Mouse (Mus musculus) neural tube, embryonic 11.5 days (tissue): ENCODE results near the gene Tvp23b. TPM values are rescaled to one million over a fixed set of nuclear protein-coding genes. Genes with fewer than 3 reads are reported as not detected.

Experiments used
- ATAC-seq: fragments of 200-750 bp; cut with Nextera tagmentation; 2 replicates; pipeline ENCODE4 v1.8.0; 2017; ENCODE audit warnings: moderate number of reproducible peaks, mild to moderate bottlenecking, moderate TSS enrichment, moderate library complexity; ENCODE audit not compliant: insufficient read depth, low FRiP score, low TSS enrichment
- DNase-seq: peaks from one replicate; pipeline ENCODE4 v3.0.0-alpha.2; 2015; ENCODE audit warnings: low spot score
- H3K27ac ChIP-seq: fragments of 300-500 bp; sonication (generic); 2 replicates; pipeline ENCODE4 v1.5.1; 2014; ENCODE audit warnings: low read depth, mild to moderate bottlenecking, low read length
- H3K27me3 ChIP-seq: fragments of 300-500 bp; sonication (generic); 2 replicates; pipeline ENCODE4 v1.6.1; 2014; ENCODE audit warnings: mild to moderate bottlenecking, low read length, mixed read lengths; ENCODE audit not compliant: control insufficient read depth, insufficient read depth
- H3K36me3 ChIP-seq: fragments of 300-500 bp; sonication (generic); 2 replicates; pipeline ENCODE4 v1.6.1; 2014; ENCODE audit warnings: mild to moderate bottlenecking, low read length, moderate library complexity, mixed read lengths; ENCODE audit not compliant: control insufficient read depth, insufficient read depth
- H3K4me1 ChIP-seq: fragments of 300-500 bp; sonication (generic); 2 replicates; pipeline ENCODE4 v1.6.1; 2014; ENCODE audit warnings: low read length, mixed read lengths; ENCODE audit not compliant: control insufficient read depth, insufficient read depth
- H3K4me2 ChIP-seq: fragments of 300-500 bp; sonication (generic); 2 replicates; pipeline ENCODE4 v1.6.1; 2014; ENCODE audit warnings: low read depth, mild to moderate bottlenecking, moderate library complexity
- H3K4me3 ChIP-seq: fragments of 300-500 bp; sonication (generic); 2 replicates; pipeline ENCODE4 v1.5.1; 2014; ENCODE audit warnings: low read depth, low read length
- H3K9ac ChIP-seq: fragments of 300-500 bp; sonication (generic); 2 replicates; pipeline ENCODE4 v1.6.1; 2014; ENCODE audit warnings: mild to moderate bottlenecking, low read length
- H3K9me3 ChIP-seq: fragments of 300-500 bp; sonication (generic); 2 replicates; pipeline ENCODE4 v1.6.1; 2016; ENCODE audit warnings: low read length; ENCODE audit not compliant: control insufficient read depth
- WGBS: fragments of 180-500 bp; shearing (Covaris S2); extraction: QIAGEN DNeasy Blood & Tissue Kit; methylation state at CpG from one replicate; pipeline ENCODE4 v1.1.7; 2014; 5-methylcytosine and 5-hydroxymethylcytosine counted together
- polyA plus RNA-seq: library from polyadenylated mRNA; unstranded; fragments of >200 nt; fragmentation: Nextera tagmentation; extraction: Ambion mirVana; gene quantifications from 2 replicates; pipeline ENCODE4 v1.2.1, GENCODE M21; 2014

Tvp23b gene
- polyA plus RNA-seq, 1 experiment from 2014 or later: 43.1 TPM

DNA sequence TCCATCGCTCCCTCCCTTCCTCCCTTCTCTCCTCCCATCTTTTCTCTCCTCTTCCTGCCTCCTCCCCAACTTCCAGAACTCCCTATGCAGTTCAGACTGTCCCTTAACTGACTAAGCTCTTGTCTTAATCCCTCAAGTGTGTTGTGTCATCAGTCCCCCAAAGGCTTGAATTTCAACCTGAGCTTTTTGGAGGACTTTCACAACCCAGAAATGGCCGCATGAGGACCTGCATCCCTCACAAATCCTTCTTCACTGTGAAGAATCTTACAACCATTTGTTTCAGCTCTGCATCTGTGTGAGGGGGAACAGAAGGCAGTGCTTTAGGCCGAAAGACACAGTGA lies 87.1 kb downstream of the Tvp23b start:
- no peak overlapping the region for H3K9ac ChIP-seq
- H3K36me3 ChIP-seq: no peaks in the 10 kb centered on the region
- H3K4me3 ChIP-seq: no peak overlapping the region
- peaks cover 7% of the 10 kb centered on the region for H3K4me1 ChIP-seq
- H3K4me2 ChIP-seq: no peak overlapping the region; the same call in 1 of the 2 replicates
- H3K9me3 ChIP-seq: no peaks in the 10 kb centered on the region
- no peak for DNase-seq
- peak overlapping the region; percentile 45; the same call in 1 of the 2 replicates for H3K27ac ChIP-seq
- WGBS: 55% methylated on average over 3 of the region's 3 CpGs
- ATAC-seq: no peak
- H3K27me3 ChIP-seq: no peaks in the 10 kb centered on the region

Other genes starting within 250 kb of the Tvp23b start
- 12.3 and 13.6 TPM in 2 replicates for gene Lrrc75a, start 230.9 kb upstream of the Tvp23b start, polyA plus RNA-seq
- 39.5 and 47.0 TPM in 2 replicates for gene Mmgt2, start 230.8 kb upstream of the Tvp23b start, polyA plus RNA-seq
- 13.6 and 14.4 TPM in 2 replicates for gene Zfp287, start 147.6 kb upstream of the Tvp23b start, polyA plus RNA-seq
- gene Gm10428, start 126.4 kb upstream of the Tvp23b start, polyA plus RNA-seq: not detected in 2 replicates
- 28.6 and 29.4 TPM in 2 replicates for gene Zfp286, start 90.0 kb upstream of the Tvp23b start, polyA plus RNA-seq
- 8.0 and 9.5 TPM in 2 replicates for gene Trim16, start 59.2 kb upstream of the Tvp23b start, polyA plus RNA-seq
- 0.19 and 0.50 TPM in 2 replicates for gene Fbxw10, start 32.4 kb upstream of the Tvp23b start, polyA plus RNA-seq
- not detected in 2 replicates for gene Cdrt4, start 71.7 kb downstream of the Tvp23b start, polyA plus RNA-seq
- not detected in 2 replicates for gene Tekt3, start 182.2 kb downstream of the Tvp23b start, polyA plus RNA-seq
- 34.1 and 36.6 TPM in 2 replicates for gene Pmp22, start 249.5 kb downstream of the Tvp23b start, polyA plus RNA-seq